8 mouse cellular contexts compared by ENCODE assay signal in genomic region chr7:127800435-127801009, GRCm38 (mm10). TPM values are rescaled to one million over a fixed set of nuclear protein-coding genes. Genes with fewer than 3 reads are reported as not detected.
DNase-seq lines count a peak whose midpoint lies in the region; TF ChIP-seq lines count a peak whose summit lies in the region.

Gene Hsd3b7, plus strand, starts transcription at chr7:127800604.

- peaks cover 10% of the 10 kb centered on the region; the same call in 1 of the 2 replicates for H3K79me2 ChIP-seq in macrophage (ENCODE audit: inconsistent target)

- peak; percentile 93 for DNase-seq in adipocyte (ENCODE audit: low spot score)
- DNase-seq in embryo, embryonic 10 days (ENCODE audit: low spot score): peak; percentile 88
- DNase-seq in gastrocnemius, postnatal 10 days: peak; percentile 96
- DNase-seq in hindlimb bud, embryonic 11.5 days (ENCODE audit: extremely low spot score, low read depth, low spot score): peak; percentile 70
- DNase-seq in left cerebral cortex, adult 2 months (ENCODE audit: extremely low spot score in 1 of 2, low spot score in 2 of 2): peak; percentile 84 to 89
- DNase-seq in retina, postnatal 7 days (ENCODE audit: low read depth, low spot score): peak; percentile 78
- DNase-seq in urinary bladder, adult 18-20 months (ENCODE audit: low spot score in 2 of 2): peak; percentile 90 to 91

- intact Hi-C loops in left cerebral cortex, adult 2 months (cut with DNase I): loop anchor here (1.0 kb wide), 1 partner anchor 75 kb away; no protein-coding TSS in a partner anchor

- 0% methylated on average over 6 of the region's 6 CpGs for WGBS in macrophage (ENCODE audit: missing documents)

- peak; percentile 97 for TF ChIP-seq CTCF in left cerebral cortex, adult 2 months (IDR thresholded peaks at IDR 0.05)

- H3K4me3 ChIP-seq in left cerebral cortex, adult 2 months: peak within 1 kb of the TSS; percentile 44
- peak within 1 kb of the TSS; percentile 47 for H3K4me3 ChIP-seq in macrophage (ENCODE audit: inconsistent target)

- peaks cover 55% of the 10 kb centered on the region for H3K36me3 ChIP-seq in macrophage (ENCODE audit: inconsistent target)

- H3K27ac ChIP-seq in left cerebral cortex, adult 2 months: peak within 1 kb of the TSS; percentile 80
- H3K27ac ChIP-seq in macrophage: peak within 1 kb of the TSS; percentile 68

RNA-seq across cellular contexts. Expression of gene Hsd3b7, which starts in this region (rescaled TPM):
- 10 to 100 TPM in 1 of 2 experiments, 1 to 10 TPM in 1; 8.1 to 12.5 TPM for total RNA-seq in gastrocnemius, postnatal 10 days (2021)
- 1 to 10 TPM; 4.2 to 4.5 TPM for total RNA-seq in left cerebral cortex, adult 2 months (2021)
- total RNA-seq in macrophage (2018; cell fraction: chromatin; rRNA removed): 100 to 1,000 TPM in 14 of 26 experiments, 10 to 100 TPM in 12; 57.9 to 161 (median 103) TPM
- total RNA-seq in macrophage (2018; cell fraction: cytosol; rRNA removed): 10 to 100 TPM; 25.1 to 48.5 (median 36.4) TPM
- 100 to 1,000 TPM in 7 of 26 experiments, 10 to 100 TPM in 19; 46.6 to 154 (median 81.2) TPM for total RNA-seq in macrophage (2018; cell fraction: nucleus; rRNA removed)
- 14.9 to 55.1 TPM (median 55.0 TPM) in 3 replicates for polyA plus RNA-seq in macrophage (2018)

Comparison
In these comparisons a context has a peak if more than half of its experiments do, and no peak if none do; other contexts are left out.
1. Peak in every context shown above with its lines: DNase-seq, H3K4me3 ChIP-seq and H3K27ac ChIP-seq.